Mouse (Mus musculus) liver, embryonic 16.5 days (tissue): ENCODE data around the gene Gltp. TPM values are rescaled to one million over a fixed set of nuclear protein-coding genes. Genes with fewer than 3 reads are reported as not detected.

ENCODE experiments used
- ATAC-seq: fragments of 200-750 bp; cut with Nextera tagmentation; 2 replicates; pipeline ENCODE4 v1.8.0; 2017; ENCODE audit warnings: low read depth, mild to moderate bottlenecking, moderate number of reproducible peaks, moderate library complexity
- H3K27ac ChIP-seq: fragments of 300-500 bp; sonication (generic); 2 replicates; pipeline ENCODE4 v1.5.1; 2014; ENCODE audit warnings: mild to moderate bottlenecking, low read length
- H3K27me3 ChIP-seq: fragments of 300-500 bp; sonication (generic); 2 replicates; pipeline ENCODE4 v1.6.1; 2014; ENCODE audit warnings: low read depth, low read length, mixed read lengths; ENCODE audit not compliant: control insufficient read depth, insufficient read depth
- H3K36me3 ChIP-seq: fragments of 300-500 bp; sonication (generic); 2 replicates; pipeline ENCODE4 v1.6.1; 2014; ENCODE audit warnings: mild to moderate bottlenecking; ENCODE audit not compliant: control insufficient read depth, insufficient read depth
- H3K4me1 ChIP-seq: fragments of 300-500 bp; sonication (generic); 2 replicates; pipeline ENCODE4 v1.6.1; 2014; ENCODE audit warnings: low read depth, low read length, mixed read lengths; ENCODE audit not compliant: control insufficient read depth
- H3K4me2 ChIP-seq: fragments of 300-500 bp; sonication (generic); 2 replicates; pipeline ENCODE4 v1.6.1; 2014; ENCODE audit warnings: low read depth, low read length, mixed read lengths
- H3K4me3 ChIP-seq: fragments of 300-500 bp; sonication (generic); 2 replicates; pipeline ENCODE4 v1.5.1; 2014; ENCODE audit warnings: low read depth, mild to moderate bottlenecking, low read length
- H3K9ac ChIP-seq: fragments of 300-500 bp; sonication (generic); 2 replicates; pipeline ENCODE4 v1.6.1; 2014; ENCODE audit warnings: low read depth, low read length
- H3K9me3 ChIP-seq: fragments of 300-500 bp; sonication (generic); replicated peaks from 2 replicates; pipeline ENCODE4 v1.6.1; 2016; ENCODE audit warnings: low read length; ENCODE audit not compliant: control insufficient read depth
- WGBS: fragments of 180-500 bp; shearing (Covaris S2); extraction: QIAGEN DNeasy Blood & Tissue Kit; methylation state at CpG from one replicate; pipeline ENCODE4 v1.1.7; 2014; ENCODE audit not compliant: insufficient replicate concordance; 5-methylcytosine and 5-hydroxymethylcytosine counted together
- polyA plus RNA-seq: library from polyadenylated mRNA; unstranded; fragments of >200 nt; fragmentation: Nextera tagmentation; extraction: Ambion mirVana; gene quantifications from 2 replicates; pipeline ENCODE4 v1.2.1, GENCODE M21; 2015

Gene Gltp
- polyA plus RNA-seq, 1 experiment from 2014 or later = 30.3 TPM

DNA sequence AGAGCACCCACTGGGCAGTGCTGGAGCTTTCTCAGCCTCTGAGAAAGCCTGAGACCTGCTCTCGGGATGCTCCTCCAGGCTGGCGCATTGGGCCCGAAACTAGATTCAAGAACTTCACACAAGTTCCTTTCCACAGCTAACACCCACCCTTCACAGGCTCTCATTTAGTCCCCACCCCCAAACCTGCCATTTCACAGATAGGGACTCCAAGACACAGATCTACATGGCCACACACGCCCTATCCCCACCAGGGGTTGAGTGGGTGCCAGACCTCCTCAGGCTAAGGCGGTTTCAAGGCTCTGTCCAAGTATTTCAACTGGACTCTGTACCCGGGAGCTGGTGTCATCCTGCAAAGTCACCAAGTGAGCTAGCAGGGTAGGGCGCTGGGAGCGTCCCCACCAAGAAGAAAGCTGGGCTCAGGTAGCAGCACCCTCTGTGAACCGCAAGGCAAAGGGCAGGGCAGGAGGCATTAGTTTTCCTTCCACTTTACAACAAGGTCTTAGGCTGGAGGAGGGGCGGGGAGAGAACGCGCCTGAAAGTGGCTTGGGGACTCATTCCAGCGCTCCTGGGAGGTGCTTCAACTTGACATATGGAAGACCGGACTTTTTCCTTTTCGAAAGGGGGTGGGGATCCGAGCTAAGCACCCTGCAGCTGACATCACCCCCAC lies 951 bp downstream of the Gltp start:
- Histone ChIP-seq H3K4me2 (peak overlapping the region; percentile 99), H3K27ac (no peak overlapping the region), H3K36me3 (no peaks in the 10 kb centered on the region), H3K27me3 (no peaks in the 10 kb centered on the region), H3K9ac (peak overlapping the region; percentile 85), H3K9me3 (no peaks in the 10 kb centered on the region), H3K4me1 (peaks cover 22% of the 10 kb centered on the region), H3K4me3 (peak overlapping the region; percentile 77)
- WGBS = 13% methylated on average over 16 of the region's 16 CpGs
- ATAC-seq = no peak

DNA sequence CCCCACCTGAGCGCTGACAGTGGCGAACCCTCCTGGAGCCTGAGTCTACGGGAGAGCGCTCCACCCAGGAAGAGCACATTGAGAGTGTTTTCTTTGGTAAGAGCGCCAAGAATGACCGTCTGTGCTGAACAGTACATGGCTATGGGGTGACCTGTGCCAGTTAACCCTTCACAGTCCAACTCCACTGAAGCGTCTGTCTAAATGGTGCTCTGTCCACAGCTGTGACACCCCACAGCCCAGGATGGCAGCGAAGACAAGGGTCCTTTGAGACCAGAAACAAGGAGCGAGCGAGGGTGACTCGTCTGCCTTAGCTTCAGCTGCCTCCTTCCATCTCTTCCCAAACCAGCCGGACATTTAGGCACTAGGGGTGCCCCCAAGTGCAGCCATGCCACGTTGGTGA lies 2.1 kb downstream of the Gltp start:
- WGBS = 81% methylated on average over 13 of the region's 13 CpGs
- H3K4me3 ChIP-seq = no peak overlapping the region
- H3K9ac ChIP-seq = no peak overlapping the region
- H3K9me3 ChIP-seq = no peaks in the 10 kb centered on the region
- no peak overlapping the region for H3K4me2 ChIP-seq
- peaks cover 22% of the 10 kb centered on the region for H3K4me1 ChIP-seq
- no peaks in the 10 kb centered on the region for H3K36me3 ChIP-seq
- no peak overlapping the region for H3K27ac ChIP-seq
- no peaks in the 10 kb centered on the region for H3K27me3 ChIP-seq
- ATAC-seq = no peak

DNA sequence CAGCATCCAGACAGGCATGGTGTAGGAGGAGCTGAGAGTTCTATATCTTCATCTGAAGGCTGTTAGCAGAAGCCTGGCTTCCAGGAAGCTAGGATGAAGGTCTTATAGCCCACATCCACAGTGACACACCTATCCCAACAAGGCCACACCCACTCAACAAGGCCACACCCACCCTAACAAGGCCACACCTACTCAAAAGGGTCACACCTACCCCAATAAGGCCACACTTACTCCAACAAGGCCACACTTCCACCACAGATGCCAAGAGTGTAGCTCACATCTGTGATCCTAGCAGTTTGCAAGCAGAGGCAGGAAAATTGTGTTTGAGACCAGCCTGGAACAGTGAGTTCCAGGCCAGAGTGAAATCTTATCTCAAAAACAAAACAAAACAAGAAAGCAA lies 2.9 kb downstream of the Gltp start:
- no peak overlapping the region for H3K4me3 ChIP-seq
- no peak overlapping the region for H3K27ac ChIP-seq
- no peaks in the 10 kb centered on the region for H3K27me3 ChIP-seq
- H3K9ac ChIP-seq = no peak overlapping the region
- no peak for ATAC-seq
- H3K9me3 ChIP-seq = no peaks in the 10 kb centered on the region
- no peak overlapping the region for H3K4me2 ChIP-seq
- H3K4me1 ChIP-seq = peaks cover 22% of the 10 kb centered on the region
- no peaks in the 10 kb centered on the region for H3K36me3 ChIP-seq

DNA sequence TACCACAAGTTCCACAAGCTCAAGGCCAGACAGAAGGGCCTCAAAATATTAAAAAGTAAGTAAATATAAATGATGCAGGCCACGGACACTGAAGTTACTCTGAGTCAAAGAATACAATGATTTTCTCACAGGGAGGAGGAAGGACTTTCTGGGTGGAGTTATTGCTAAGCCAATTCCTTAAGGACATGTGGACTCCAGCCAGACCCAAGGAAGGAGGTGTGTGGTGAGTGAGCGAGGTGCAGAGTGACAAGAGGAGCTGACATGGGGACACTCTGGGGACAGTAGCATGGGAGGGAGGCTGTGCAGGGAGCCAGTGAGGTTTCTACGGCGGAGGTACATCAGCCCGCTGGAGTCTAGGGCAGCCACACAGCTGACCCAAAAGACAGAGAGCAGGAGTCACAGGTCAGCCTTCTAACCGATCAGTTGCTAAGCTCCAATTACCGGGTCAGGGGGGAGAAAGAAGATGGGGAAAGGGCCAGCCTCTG lies 4.0 kb downstream of the Gltp start:
- WGBS = 87% methylated on average over 7 of the region's 7 CpGs
- no peaks in the 10 kb centered on the region for H3K27me3 ChIP-seq
- H3K27ac ChIP-seq = no peak overlapping the region
- H3K4me3 ChIP-seq = no peak overlapping the region
- ATAC-seq = no peak
- no peak overlapping the region for H3K9ac ChIP-seq
- H3K36me3 ChIP-seq = no peaks in the 10 kb centered on the region
- H3K4me2 ChIP-seq = no peak overlapping the region
- no peaks in the 10 kb centered on the region for H3K9me3 ChIP-seq
- peaks cover 22% of the 10 kb centered on the region for H3K4me1 ChIP-seq

DNA sequence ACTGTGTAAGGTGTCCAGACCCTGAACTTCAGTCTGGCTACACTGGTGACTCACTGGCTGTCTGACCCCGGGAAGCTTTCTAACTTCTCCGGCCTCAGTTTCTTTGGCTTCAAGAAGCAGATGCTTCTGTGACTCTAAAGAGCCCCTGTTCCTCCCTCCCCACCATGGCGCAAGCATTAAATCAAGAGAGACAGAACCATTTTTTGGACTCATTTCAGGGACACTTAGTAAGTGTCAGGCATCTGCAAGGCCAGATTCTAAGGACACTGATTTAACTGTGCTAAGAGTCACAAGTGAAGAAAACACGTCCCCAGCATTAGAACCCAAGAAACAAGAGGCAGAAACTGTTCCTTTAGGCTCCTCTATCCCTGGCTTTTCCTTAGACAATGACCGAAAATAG lies 4.8 kb downstream of the Gltp start:
- Histone ChIP-seq H3K27me3 (no peaks in the 10 kb centered on the region), H3K4me3 (no peak overlapping the region), H3K27ac (no peak overlapping the region), H3K4me2 (no peak overlapping the region), H3K9ac (no peak overlapping the region), H3K4me1 (peaks cover 18% of the 10 kb centered on the region), H3K36me3 (no peaks in the 10 kb centered on the region), H3K9me3 (no peaks in the 10 kb centered on the region)
- no peak for ATAC-seq
- 77% methylated on average over 5 of the region's 5 CpGs for WGBS

DNA sequence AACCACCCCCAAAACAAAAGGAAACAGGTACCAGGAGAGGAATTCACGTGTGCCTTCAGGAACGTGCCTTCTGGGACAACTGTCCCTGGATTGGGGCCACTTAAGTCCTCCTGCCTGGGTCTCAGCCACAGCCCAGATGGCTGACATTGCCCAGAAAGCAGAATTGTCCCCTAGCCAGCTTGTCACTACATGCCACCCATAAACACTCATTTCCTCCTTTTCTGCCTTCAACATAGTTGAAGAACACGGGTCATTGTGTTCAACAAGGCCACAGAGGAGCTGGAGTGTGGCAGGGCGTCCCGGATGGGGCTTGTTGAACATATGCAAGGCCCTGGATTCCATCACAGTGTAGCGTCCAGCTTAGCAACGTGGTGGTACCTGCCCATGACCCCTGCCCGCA lies 9.1 kb downstream of the Gltp start:
- no peak overlapping the region for H3K9ac ChIP-seq
- no peak for ATAC-seq
- H3K27me3 ChIP-seq = no peaks in the 10 kb centered on the region
- H3K9me3 ChIP-seq = no peaks in the 10 kb centered on the region
- no peaks in the 10 kb centered on the region for H3K4me1 ChIP-seq
- H3K27ac ChIP-seq = no peak overlapping the region
- 53% methylated on average over 8 of the region's 8 CpGs for WGBS
- H3K4me2 ChIP-seq = no peak overlapping the region
- H3K4me3 ChIP-seq = no peak overlapping the region
- no peaks in the 10 kb centered on the region for H3K36me3 ChIP-seq

DNA sequence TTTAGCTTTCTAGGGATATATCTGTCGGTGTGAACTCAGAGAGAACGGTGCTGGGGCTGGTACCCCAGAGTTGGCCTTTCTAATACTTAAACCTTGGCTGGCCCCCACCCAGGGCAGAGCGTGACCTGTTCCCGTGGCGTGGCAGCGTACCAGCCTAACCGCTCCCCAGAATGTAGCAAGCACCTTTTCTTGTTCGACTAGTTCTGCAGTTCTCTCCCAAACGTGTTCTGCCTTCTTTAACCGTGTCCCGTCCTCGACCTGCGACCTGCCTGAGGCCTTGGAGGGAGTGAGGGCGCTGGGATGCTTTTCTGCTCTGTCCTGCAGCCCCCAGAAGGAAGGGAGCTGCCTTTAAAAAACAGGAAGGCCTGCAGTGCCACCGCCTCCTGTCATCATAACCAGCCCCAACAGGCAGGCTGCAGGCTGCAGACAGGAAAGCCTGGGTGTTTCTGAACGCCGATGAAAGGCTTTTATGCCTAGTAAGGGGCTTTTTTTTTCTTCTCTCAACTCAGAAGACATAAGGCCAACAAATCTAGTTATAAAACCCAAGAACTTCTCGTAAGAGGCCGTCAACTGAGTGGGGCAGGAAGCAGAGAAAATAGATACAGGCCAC lies 10.0 kb downstream of the Gltp start:
- H3K27me3 ChIP-seq = no peaks in the 10 kb centered on the region
- 44% methylated on average over 19 of the region's 19 CpGs for WGBS
- no peak overlapping the region for H3K27ac ChIP-seq
- H3K4me2 ChIP-seq = no peak overlapping the region
- no peak for ATAC-seq
- no peak overlapping the region for H3K9ac ChIP-seq
- H3K36me3 ChIP-seq = no peaks in the 10 kb centered on the region
- no peaks in the 10 kb centered on the region for H3K4me1 ChIP-seq
- H3K4me3 ChIP-seq = no peak overlapping the region
- H3K9me3 ChIP-seq = no peaks in the 10 kb centered on the region

DNA sequence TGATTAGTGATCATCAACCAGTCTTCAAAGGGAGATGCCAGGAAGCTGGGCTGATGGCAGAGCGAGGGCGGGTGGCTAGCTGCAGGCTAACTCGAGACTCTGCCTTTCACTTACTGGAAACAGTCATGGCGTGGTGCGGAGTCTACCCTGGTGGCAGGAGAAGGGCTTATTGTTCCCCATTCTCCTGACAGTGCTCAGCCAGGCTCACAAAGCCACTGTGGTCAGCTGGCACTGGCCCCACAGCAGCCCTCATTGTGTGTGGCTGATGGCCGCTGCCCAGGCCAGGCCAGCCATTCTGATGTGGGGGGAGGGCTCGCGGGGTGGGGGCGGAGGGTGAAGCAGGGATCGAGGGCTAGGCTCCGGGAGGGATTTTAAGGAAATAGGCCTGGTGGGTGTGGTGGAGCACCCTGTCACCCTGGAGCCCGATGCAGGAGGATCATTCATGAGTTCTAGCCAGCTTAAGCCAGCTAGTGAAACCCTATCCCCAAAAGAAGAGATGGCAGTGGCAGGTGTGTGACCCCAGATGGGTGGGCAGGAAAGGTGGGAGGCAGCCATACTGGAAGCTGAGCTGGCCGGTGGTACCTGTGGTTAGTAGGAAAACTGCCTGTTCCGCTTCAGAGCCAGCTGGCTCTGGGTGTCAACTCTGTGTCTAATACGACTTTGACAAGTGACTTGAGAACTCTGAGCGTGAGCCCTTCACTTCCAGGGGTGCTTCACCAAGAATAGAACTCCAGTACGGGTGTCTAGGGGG lies 10.8 kb downstream of the Gltp start:
- no peak overlapping the region for H3K9ac ChIP-seq
- no peak for ATAC-seq
- H3K4me1 ChIP-seq = no peaks in the 10 kb centered on the region
- H3K27ac ChIP-seq = no peak overlapping the region
- H3K36me3 ChIP-seq = no peaks in the 10 kb centered on the region
- 56% methylated on average over 17 of the region's 17 CpGs for WGBS
- H3K9me3 ChIP-seq = no peaks in the 10 kb centered on the region
- no peaks in the 10 kb centered on the region for H3K27me3 ChIP-seq
- no peak overlapping the region for H3K4me2 ChIP-seq
- H3K4me3 ChIP-seq = no peak overlapping the region

DNA sequence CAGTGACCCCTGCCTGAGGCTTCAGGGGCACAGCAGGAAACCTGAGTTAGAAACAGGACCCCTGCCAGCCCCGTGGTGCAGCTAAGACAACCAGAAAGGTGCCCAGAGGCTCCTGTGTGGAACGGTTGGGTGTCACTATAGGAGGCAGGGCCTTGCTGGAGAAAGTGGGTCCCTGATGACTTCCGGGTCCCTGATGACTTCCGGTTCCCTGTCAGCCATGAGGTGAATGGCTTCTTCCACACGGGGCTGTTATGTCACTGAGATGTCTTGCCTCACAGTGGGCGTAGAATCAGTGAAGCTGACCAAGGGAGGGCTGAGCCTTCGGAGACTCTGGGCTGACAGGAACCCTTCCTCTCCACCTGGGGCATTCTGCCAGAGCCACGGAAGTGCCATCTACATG lies 16.2 kb downstream of the Gltp start:
- no peak overlapping the region for H3K9ac ChIP-seq
- no peaks in the 10 kb centered on the region for H3K4me1 ChIP-seq
- no peaks in the 10 kb centered on the region for H3K27me3 ChIP-seq
- ATAC-seq = no peak
- H3K36me3 ChIP-seq = no peaks in the 10 kb centered on the region
- H3K4me3 ChIP-seq = no peak overlapping the region
- no peak overlapping the region for H3K4me2 ChIP-seq
- no peaks in the 10 kb centered on the region for H3K9me3 ChIP-seq
- WGBS = 67% methylated on average over 8 of the region's 8 CpGs
- no peak overlapping the region for H3K27ac ChIP-seq
